Mouse (Mus musculus) ES-Bruce4 (cell line): Measurements from ENCODE around the gene Scn3a. TPM values are rescaled to one million over a fixed set of nuclear protein-coding genes. Genes with fewer than 3 reads are reported as not detected.
A peak's percentile ranks its signal among the peaks of the same experiment; 100 is the strongest.
"Not testable (repeated sequence)": the region's sequence is repeated elsewhere in the genome, so short reads cannot be mapped to it uniquely, and the experiment has no call there.

ENCODE experiments used
- H3K27ac ChIP-seq: 2 replicates; pipeline ENCODE4 v1.5.1; 2012; ENCODE audit warnings: low read length, inconsistent platforms; ENCODE audit not compliant: insufficient read depth
- H3K27me3 ChIP-seq: 2 replicates; pipeline ENCODE4 v1.6.1; 2012; ENCODE audit warnings: mild to moderate bottlenecking, low read length, inconsistent platforms; ENCODE audit not compliant: control insufficient read depth, poor library complexity, insufficient read depth, severe bottlenecking
- H3K36me3 ChIP-seq: 2 replicates; pipeline ENCODE4 v1.6.1; 2012; ENCODE audit warnings: inconsistent platforms, mild to moderate bottlenecking, low read length, moderate library complexity; ENCODE audit not compliant: control insufficient read depth, poor library complexity, insufficient read depth, severe bottlenecking
- H3K4me1 ChIP-seq: one replicate; pipeline ENCODE4 v1.8.1; 2011; ENCODE audit warnings: low read length; ENCODE audit not compliant: control insufficient read depth, insufficient read depth
- H3K4me3 ChIP-seq: 2 replicates; pipeline ENCODE4 v1.5.1; 2011; ENCODE audit warnings: low read depth, mild to moderate bottlenecking, low read length
- H3K9ac ChIP-seq: 2 replicates; pipeline ENCODE4 v1.6.1; 2012; ENCODE audit warnings: low read depth, mild to moderate bottlenecking, inconsistent platforms; ENCODE audit not compliant: poor library complexity, severe bottlenecking
- H3K9me3 ChIP-seq: replicated peaks from 2 replicates; pipeline ENCODE4 v1.6.1; 2012; ENCODE audit warnings: mild to moderate bottlenecking, low read length, inconsistent platforms; ENCODE audit not compliant: control insufficient read depth, poor library complexity, insufficient read depth, severe bottlenecking
- CTCF ChIP-seq: IDR thresholded peaks from one replicate; pipeline ENCODE4 v1.8.1; 2011; ENCODE audit warnings: low read depth, low read length
- EP300 ChIP-seq: IDR thresholded peaks from 2 replicates; pipeline ENCODE4 v1.6.1; 2011; ENCODE audit warnings: low read depth, low read length; ENCODE audit not compliant: insufficient read depth
- POLR2A ChIP-seq: IDR thresholded peaks from one replicate; pipeline ENCODE4 v1.8.1; 2011; ENCODE audit warnings: low read length; ENCODE audit not compliant: insufficient read depth
- polyA plus RNA-seq: library from polyadenylated mRNA; stranded (reverse); fragments of >200 nt; gene quantifications from 2 replicates; pipeline ENCODE4 v1.2.4, GENCODE M21; 2011; ENCODE audit warnings: low read depth; ENCODE audit not compliant: missing spikeins, insufficient read depth, insufficient read length

The Scn3a gene
- polyA plus RNA-seq, 1 experiment: 0.55 TPM

- H3K4me1 ChIP-seq: no peaks in the 10 kb centered on the region
- no peak overlapping the region for H3K9ac ChIP-seq
- no peaks in the 10 kb centered on the region for H3K27me3 ChIP-seq
- H3K4me3 ChIP-seq: no peak overlapping the region
- no peaks in the 10 kb centered on the region for H3K9me3 ChIP-seq
- no peaks in the 10 kb centered on the region for H3K36me3 ChIP-seq
- no peak overlapping the region for H3K27ac ChIP-seq
- TF ChIP-seq CTCF: no peak
- no peak for TF ChIP-seq POLR2A
- TF ChIP-seq EP300: no peak
These were observed 86.3 kb downstream of the Scn3a start for GRCm38 (mm10) chr2:65481007-65481672.

- Histone ChIP-seq H3K27ac (no peak overlapping the region), H3K4me3 (no peak overlapping the region), H3K9ac (no peak overlapping the region), H3K4me1 (no peaks in the 10 kb centered on the region), H3K36me3 (no peaks in the 10 kb centered on the region), H3K9me3 (0 out of 2 replicates have a peak, but pooled peaks cover 4% of the 10 kb centered on the region), H3K27me3 (no peaks in the 10 kb centered on the region)
- TF ChIP-seq EP300 (no peak), CTCF (no peak), POLR2A (no peak)
These were observed 96.0 kb downstream of the Scn3a start for GRCm38 (mm10) chr2:65471311-65471882.

- no peak overlapping the region for H3K4me3 ChIP-seq
- no peaks in the 10 kb centered on the region for H3K9me3 ChIP-seq
- H3K36me3 ChIP-seq: no peaks in the 10 kb centered on the region
- TF ChIP-seq POLR2A: no peak
- TF ChIP-seq CTCF: no peak
- TF ChIP-seq EP300: no peak
- no peaks in the 10 kb centered on the region for H3K4me1 ChIP-seq
- no peak overlapping the region for H3K27ac ChIP-seq
- H3K27me3 ChIP-seq: no peaks in the 10 kb centered on the region
- no peak overlapping the region for H3K9ac ChIP-seq
These were observed 101.7 kb downstream of the Scn3a start for GRCm38 (mm10) chr2:65465694-65466093.

GRCm38 (mm10) chr2:65453763-65454162 is 113.7 kb downstream of the Scn3a start:
- H3K36me3 ChIP-seq: peaks cover 3% of the 10 kb centered on the region; the same call in 1 of the 2 replicates
- H3K27ac ChIP-seq: 0 out of 2 replicates have a peak overlapping the region, but pooled peaks have one; percentile 80
- H3K9me3 ChIP-seq: peaks cover 11% of the 10 kb centered on the region
- no peaks in the 10 kb centered on the region for H3K27me3 ChIP-seq
- H3K4me1 ChIP-seq: peaks cover 3% of the 10 kb centered on the region
- no peak overlapping the region for H3K4me3 ChIP-seq
- TF ChIP-seq CTCF: no peak
- TF ChIP-seq POLR2A: no peak
- no peak for TF ChIP-seq EP300
- no peak overlapping the region for H3K9ac ChIP-seq

- H3K4me3 ChIP-seq, H3K9ac ChIP-seq, H3K4me1 ChIP-seq, H3K27me3 ChIP-seq, H3K36me3 ChIP-seq: not testable (repeated sequence)
- peaks cover 11% of the 10 kb centered on the region for H3K9me3 ChIP-seq
- 0 out of 2 replicates have a peak, but pooled peaks have one; percentile 56 for TF ChIP-seq EP300
- peak overlapping the region; percentile 92 for H3K27ac ChIP-seq
These were observed 115.9 kb downstream of the Scn3a start for GRCm38 (mm10) chr2:65451401-65452078.
